Mouse (Mus musculus): ENCODE measurements around the gene Id1. TPM values are rescaled to one million over a fixed set of nuclear protein-coding genes. Genes with fewer than 3 reads are reported as not detected.

Gene Id1
- polyA plus RNA-seq, 1 experiment from 2014 or later: 39.7 TPM

DNA sequence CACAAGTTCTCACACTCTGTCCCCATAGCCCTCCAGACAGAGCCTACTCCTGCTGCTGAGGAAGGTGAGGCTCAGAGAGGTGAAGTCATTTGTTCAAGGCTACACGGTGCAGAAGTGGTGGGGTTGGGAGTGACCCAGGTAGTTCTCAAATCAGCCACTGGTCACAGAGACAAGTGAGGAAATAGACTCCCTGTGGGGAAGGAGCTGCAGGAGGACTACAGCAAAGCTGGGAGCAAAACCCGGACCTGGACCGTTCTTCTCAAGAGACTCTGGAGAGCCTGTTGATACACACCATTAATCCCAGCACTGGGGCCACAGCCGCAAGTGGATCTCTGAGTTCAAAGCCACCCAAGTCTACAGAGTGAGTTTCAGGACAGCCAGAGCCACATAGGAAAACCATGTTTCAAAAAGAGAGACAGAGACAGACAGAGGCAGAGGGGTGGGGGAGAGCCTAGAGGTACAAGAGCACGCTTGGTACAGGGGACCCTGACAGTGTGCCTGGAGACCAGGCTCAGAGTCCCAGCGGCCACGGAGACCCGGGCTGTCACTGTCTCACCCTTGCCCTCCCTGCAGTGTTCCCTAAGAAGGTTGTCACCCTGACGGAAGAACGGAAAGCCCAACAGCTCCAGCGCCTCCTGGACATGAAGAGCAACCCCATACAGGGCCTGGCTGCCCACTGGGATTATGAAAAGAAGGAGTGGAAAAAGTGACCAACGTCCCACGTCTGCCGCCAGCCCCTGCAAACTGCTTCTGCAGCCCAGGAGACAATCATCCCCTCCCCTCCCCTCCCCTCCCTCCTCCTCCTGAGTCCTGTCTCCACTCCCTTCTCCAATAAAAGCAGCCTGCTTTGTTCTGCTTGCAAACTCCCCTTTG is 28.4 kb downstream of the Id1 start:
- 39% methylated on average over 14 of the region's 14 CpGs for WGBS (ENCODE audit: insufficient replicate concordance)
- H3K4me3 ChIP-seq (ENCODE audit: low read depth, low read length): no peak overlapping the region
- DNase-seq: no peak
- H3K4me1 ChIP-seq (ENCODE audit: insufficient read depth): peaks cover 25% of the 10 kb centered on the region
- no peak overlapping the region; the same call in 1 of the 2 replicates for H3K9ac ChIP-seq (replicated peaks)
- no peaks in the 10 kb centered on the region for H3K36me3 ChIP-seq (replicated peaks; ENCODE audit: insufficient read depth, low read length)
- no peak for ATAC-seq
- H3K4me2 ChIP-seq (ENCODE audit: low read depth, low read length): no peak overlapping the region
- TF ChIP-seq EP300 (IDR thresholded peaks at IDR 0.05; ENCODE audit: low read depth) (no peak), CTCF (IDR thresholded peaks at IDR 0.05; ENCODE audit: low read depth) (no peak)
- H3K27ac ChIP-seq (ENCODE audit: low read depth): no peak overlapping the region
- H3K27me3 ChIP-seq (ENCODE audit: insufficient read depth, low read length): no peaks in the 10 kb centered on the region
- no peaks in the 10 kb centered on the region for H3K9me3 ChIP-seq (ENCODE audit: low read length)

DNA sequence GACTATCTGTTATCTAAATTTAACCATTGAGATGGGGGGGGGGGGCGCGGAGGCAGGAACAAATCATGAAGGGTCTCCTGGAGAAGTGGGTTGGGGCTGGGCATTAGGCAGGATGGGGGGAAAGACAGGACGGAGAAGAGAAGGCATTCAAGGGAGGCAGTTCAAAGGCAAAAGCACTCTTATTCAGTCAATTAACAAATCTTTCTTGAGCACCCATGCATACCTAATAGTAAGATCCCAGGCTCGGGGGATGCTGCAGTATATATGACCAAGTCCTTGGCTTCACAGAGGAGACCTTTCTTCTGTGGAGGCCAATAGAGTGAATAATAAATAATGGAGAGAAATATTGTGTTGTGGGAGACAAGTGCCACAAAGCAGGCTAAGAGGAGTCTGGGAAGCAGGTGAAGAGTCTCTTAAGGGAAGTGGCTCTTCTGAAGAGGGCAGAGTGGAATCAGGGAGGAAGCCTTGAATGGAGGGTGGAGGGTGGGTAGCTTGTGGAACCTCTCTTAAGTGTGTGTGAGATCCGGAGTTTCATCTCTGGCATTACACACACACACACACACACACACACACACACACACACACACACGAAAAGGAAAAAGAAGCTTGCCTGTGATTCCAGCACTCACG is 29.1 kb downstream of the Id1 start:
- no peak overlapping the region for H3K4me2 ChIP-seq (ENCODE audit: low read depth, low read length)
- DNase-seq (no peak), ATAC-seq (no peak)
- peaks cover 26% of the 10 kb centered on the region for H3K4me1 ChIP-seq (ENCODE audit: insufficient read depth)
- WGBS (ENCODE audit: insufficient replicate concordance): 60% methylated on average over 7 of the region's 7 CpGs
- H3K27me3 ChIP-seq (ENCODE audit: insufficient read depth, low read length): no peaks in the 10 kb centered on the region
- H3K4me3 ChIP-seq (ENCODE audit: low read depth, low read length): no peak overlapping the region
- no peak overlapping the region for H3K9ac ChIP-seq (replicated peaks)
- H3K27ac ChIP-seq (ENCODE audit: low read depth): no peak overlapping the region
- no peaks in the 10 kb centered on the region for H3K36me3 ChIP-seq (replicated peaks; ENCODE audit: insufficient read depth, low read length)
- TF ChIP-seq EP300 (IDR thresholded peaks at IDR 0.05; ENCODE audit: low read depth) (no peak), CTCF (IDR thresholded peaks at IDR 0.05; ENCODE audit: low read depth) (no peak)
- no peaks in the 10 kb centered on the region for H3K9me3 ChIP-seq (ENCODE audit: low read length)

DNA sequence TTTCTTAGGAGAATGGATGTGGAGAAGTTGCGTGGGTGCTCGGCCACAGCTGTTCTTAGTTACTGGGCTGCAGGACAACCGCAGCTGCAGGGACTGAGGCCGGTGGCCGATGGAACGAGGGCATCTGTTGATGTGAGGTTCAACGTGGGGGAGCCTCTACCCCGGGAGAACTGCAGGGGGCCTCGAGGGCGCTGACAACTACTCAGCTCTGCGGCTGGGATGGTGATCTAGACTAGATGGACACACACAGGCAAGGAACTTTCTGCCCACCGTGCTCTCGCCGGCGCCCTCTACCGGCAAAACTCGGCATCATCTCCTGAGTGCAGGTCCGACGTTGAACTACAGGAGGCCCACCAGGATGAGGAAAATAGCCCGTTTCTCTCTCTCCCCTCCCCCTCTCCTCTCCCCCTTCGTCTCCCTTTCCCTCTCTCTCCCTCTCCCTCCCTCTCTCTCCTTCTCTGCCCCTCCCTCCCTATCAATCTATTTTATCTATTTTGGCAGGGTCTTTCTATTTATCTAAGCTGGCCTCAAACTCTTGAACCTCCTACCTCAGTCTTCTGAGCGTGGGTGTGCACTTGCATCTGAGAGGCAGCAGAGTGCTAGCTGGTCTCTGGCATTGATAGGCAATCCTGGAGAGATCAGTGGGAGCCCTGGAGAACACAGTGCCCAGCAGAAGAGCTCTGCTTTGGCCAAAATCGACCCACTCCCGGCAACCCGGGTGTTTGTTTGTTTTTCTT is 30.5 kb downstream of the Id1 start:
- H3K4me3 ChIP-seq (ENCODE audit: low read depth, low read length): no peak overlapping the region
- no peaks in the 10 kb centered on the region for H3K9me3 ChIP-seq (ENCODE audit: low read length)
- peak overlapping the region; percentile 22; the same call in 1 of the 2 replicates for H3K4me2 ChIP-seq (ENCODE audit: low read depth, low read length)
- H3K9ac ChIP-seq (replicated peaks): no peak overlapping the region
- no peaks in the 10 kb centered on the region for H3K36me3 ChIP-seq (replicated peaks; ENCODE audit: insufficient read depth, low read length)
- H3K4me1 ChIP-seq (ENCODE audit: insufficient read depth): peaks cover 26% of the 10 kb centered on the region
- no peaks in the 10 kb centered on the region for H3K27me3 ChIP-seq (ENCODE audit: insufficient read depth, low read length)
- DNase-seq (peak; percentile 95), ATAC-seq (peak; percentile 67)
- TF ChIP-seq CTCF (IDR thresholded peaks at IDR 0.05; ENCODE audit: low read depth) (peak; percentile 99), EP300 (IDR thresholded peaks at IDR 0.05; ENCODE audit: low read depth) (no peak)
- 16% methylated on average over 25 of the region's 25 CpGs for WGBS (ENCODE audit: insufficient replicate concordance)
- no peak overlapping the region for H3K27ac ChIP-seq (ENCODE audit: low read depth)

DNA sequence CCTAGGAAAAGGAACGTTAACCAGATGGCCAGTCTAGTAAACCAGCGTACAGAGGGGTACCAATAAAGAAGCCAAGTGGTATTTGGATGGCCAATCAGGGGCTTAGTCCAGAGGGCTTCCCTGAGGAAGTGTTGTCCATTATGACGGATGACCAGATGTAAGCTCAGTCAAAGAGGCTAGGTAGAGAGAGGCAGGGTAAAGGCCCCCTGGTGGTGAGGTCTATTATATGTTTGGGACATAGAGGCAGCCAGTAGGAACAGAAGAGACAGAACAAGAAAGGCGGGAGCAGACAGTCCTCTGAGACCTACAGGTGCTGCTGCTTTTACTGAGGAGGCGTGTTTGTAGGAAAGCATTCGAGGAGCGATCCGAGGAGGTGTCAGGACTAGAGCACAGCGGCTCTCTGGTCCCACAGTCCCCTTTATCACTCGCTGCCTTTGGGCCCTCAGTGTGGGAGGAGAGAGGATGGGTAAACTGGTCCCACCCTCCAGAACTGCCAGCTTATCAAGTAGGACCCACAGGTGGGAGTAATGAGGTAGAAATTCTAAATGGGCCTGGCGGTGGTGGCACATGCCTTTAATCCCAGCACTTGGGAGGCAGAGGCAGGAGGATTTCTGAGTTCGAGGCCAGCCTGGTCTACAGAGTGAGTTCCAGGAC is 31.7 kb downstream of the Id1 start:
- peak; percentile 56 for ATAC-seq
- no peak overlapping the region for H3K9ac ChIP-seq (replicated peaks)
- TF ChIP-seq CTCF (IDR thresholded peaks at IDR 0.05; ENCODE audit: low read depth): peak; percentile 88
- no peak for TF ChIP-seq EP300 (IDR thresholded peaks at IDR 0.05; ENCODE audit: low read depth)
- H3K4me1 ChIP-seq (ENCODE audit: insufficient read depth): peaks cover 26% of the 10 kb centered on the region
- H3K4me3 ChIP-seq (ENCODE audit: low read depth, low read length): no peak overlapping the region
- WGBS (ENCODE audit: insufficient replicate concordance): 46% methylated on average over 12 of the region's 12 CpGs
- peak; percentile 76 for DNase-seq
- H3K4me2 ChIP-seq (ENCODE audit: low read depth, low read length): no peak overlapping the region
- no peaks in the 10 kb centered on the region for H3K36me3 ChIP-seq (replicated peaks; ENCODE audit: insufficient read depth, low read length)
- H3K27ac ChIP-seq (ENCODE audit: low read depth): no peak overlapping the region
- H3K9me3 ChIP-seq (ENCODE audit: low read length): no peaks in the 10 kb centered on the region
- H3K27me3 ChIP-seq (ENCODE audit: insufficient read depth, low read length): no peaks in the 10 kb centered on the region

DNA sequence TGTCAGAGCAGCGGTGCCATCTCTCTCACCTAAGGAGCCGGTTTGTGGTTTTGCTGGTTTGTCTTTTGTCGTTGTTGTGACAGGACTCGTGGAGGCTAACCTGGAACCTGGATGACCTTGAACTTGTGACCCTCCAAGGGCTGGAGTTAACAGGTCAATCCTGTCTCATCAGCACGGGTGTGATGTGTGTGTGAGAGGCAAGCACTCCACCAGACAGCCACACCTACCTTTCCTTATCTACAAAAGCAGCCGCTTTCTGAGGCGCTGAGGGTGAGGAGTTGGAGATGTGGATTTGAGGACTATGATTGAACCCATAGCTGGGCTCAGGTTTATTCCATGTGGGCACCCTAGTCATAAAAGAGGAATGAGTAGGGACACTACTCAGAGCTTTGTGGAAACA is 33.6 kb downstream of the Id1 start:
- Histone ChIP-seq H3K9ac (replicated peaks) (no peak overlapping the region), H3K27me3 (ENCODE audit: insufficient read depth, low read length) (no peaks in the 10 kb centered on the region), H3K4me1 (ENCODE audit: insufficient read depth) (peaks cover 31% of the 10 kb centered on the region), H3K9me3 (ENCODE audit: low read length) (no peaks in the 10 kb centered on the region), H3K4me2 (ENCODE audit: low read depth, low read length) (no peak overlapping the region), H3K36me3 (replicated peaks; ENCODE audit: insufficient read depth, low read length) (no peaks in the 10 kb centered on the region), H3K27ac (ENCODE audit: low read depth) (no peak overlapping the region), H3K4me3 (ENCODE audit: low read depth, low read length) (no peak overlapping the region)
- peak; percentile 67; the same call in 1 of the 2 replicates for TF ChIP-seq EP300 (IDR thresholded peaks at IDR 0.05; ENCODE audit: low read depth)
- no peak for TF ChIP-seq CTCF (IDR thresholded peaks at IDR 0.05; ENCODE audit: low read depth)
- ATAC-seq (peak; percentile 81), DNase-seq (peak; percentile 52)
- WGBS (ENCODE audit: insufficient replicate concordance): 51% methylated on average over 7 of the region's 7 CpGs
